Mouse (Mus musculus) hindbrain, embryonic 16.5 days (tissue): ENCODE results near the gene Adam12. TPM values are rescaled to one million over a fixed set of nuclear protein-coding genes. Genes with fewer than 3 reads are reported as not detected.
"Not testable (repeated sequence)": the region's sequence is repeated elsewhere in the genome, so short reads cannot be mapped to it uniquely, and the experiment has no call there.

Experiments
- ATAC-seq: fragments of 200-750 bp; cut with Nextera tagmentation; 2 replicates; pipeline ENCODE4 v1.8.0; 2017; ENCODE audit warnings: moderate TSS enrichment, moderate library complexity
- H3K27ac ChIP-seq: fragments of 300-500 bp; sonication (generic); 2 replicates; pipeline ENCODE4 v1.5.1; 2014; ENCODE audit warnings: low read depth, mild to moderate bottlenecking, control low read depth, low read length, moderate library complexity
- H3K27me3 ChIP-seq: fragments of 300-500 bp; sonication (generic); replicated peaks from 2 replicates; pipeline ENCODE4 v1.6.1; 2014; ENCODE audit warnings: low read length; ENCODE audit not compliant: control insufficient read depth, insufficient read depth
- H3K36me3 ChIP-seq: fragments of 300-500 bp; sonication (generic); 2 replicates; pipeline ENCODE4 v1.6.1; 2014; ENCODE audit warnings: mild to moderate bottlenecking, low read length, moderate library complexity, mixed read lengths; ENCODE audit not compliant: control insufficient read depth, insufficient read depth
- H3K4me1 ChIP-seq: fragments of 300-500 bp; sonication (generic); 2 replicates; pipeline ENCODE4 v1.6.1; 2014; ENCODE audit warnings: low read depth, low read length; ENCODE audit not compliant: control insufficient read depth, insufficient read depth
- H3K4me2 ChIP-seq: fragments of 300-500 bp; sonication (generic); 2 replicates; pipeline ENCODE4 v1.6.1; 2014; ENCODE audit warnings: mild to moderate bottlenecking, low read length, control low read depth, moderate library complexity
- H3K4me3 ChIP-seq: fragments of 300-500 bp; sonication (generic); 2 replicates; pipeline ENCODE4 v1.5.1; 2014; ENCODE audit warnings: mild to moderate bottlenecking, low read length, control low read depth, moderate library complexity
- H3K9ac ChIP-seq: fragments of 300-500 bp; sonication (generic); 2 replicates; pipeline ENCODE4 v1.6.1; 2014; ENCODE audit warnings: low read depth, mild to moderate bottlenecking, control low read depth, low read length, moderate library complexity
- H3K9me3 ChIP-seq: fragments of 300-500 bp; sonication (generic); 2 replicates; pipeline ENCODE4 v1.6.1; 2014; ENCODE audit warnings: mild to moderate bottlenecking, low read length, moderate library complexity; ENCODE audit not compliant: control insufficient read depth
- WGBS: fragments of 180-500 bp; shearing (Covaris S2); extraction: QIAGEN DNeasy Blood & Tissue Kit; methylation state at CpG from one replicate; pipeline ENCODE4 v1.1.7; 2014; 5-methylcytosine and 5-hydroxymethylcytosine counted together
- polyA plus RNA-seq: library from polyadenylated mRNA; unstranded; fragments of >200 nt; fragmentation: Nextera tagmentation; extraction: Ambion mirVana; gene quantifications from 2 replicates; pipeline ENCODE4 v1.2.1, GENCODE M21; 2015

Adam12 gene
- polyA plus RNA-seq, 1 experiment from 2014 or later: 3.3 TPM

DNA sequence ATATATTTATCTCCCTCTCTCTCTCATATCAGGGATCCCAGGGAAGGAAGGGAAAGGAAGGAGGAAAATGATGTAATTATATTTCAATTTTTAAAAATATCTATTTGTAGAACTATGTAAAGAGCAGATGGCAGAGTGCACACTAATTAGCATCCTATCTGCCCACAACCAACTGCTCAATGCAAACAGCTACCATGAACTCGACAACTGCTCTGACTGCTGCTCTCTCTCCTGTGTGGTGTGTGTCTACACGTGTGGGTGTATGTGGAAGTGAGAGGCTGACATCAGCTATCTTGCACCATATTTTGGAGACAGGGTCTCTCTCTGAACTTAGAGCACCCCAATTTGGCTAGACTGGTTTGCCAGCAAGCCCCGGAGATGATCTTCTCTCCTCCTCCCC lies 320.1 kb downstream of the Adam12 start:
- 76% methylated on average over 3 of the region's 3 CpGs for WGBS
- no peak for ATAC-seq

GRCm38 (mm10) chr7:133909833-133910375 lies 322.0 kb downstream of the Adam12 start:
- H3K4me2 ChIP-seq: no peak overlapping the region
- peaks cover 6% of the 10 kb centered on the region for H3K9me3 ChIP-seq
- no peaks in the 10 kb centered on the region for H3K27me3 ChIP-seq
- H3K27ac ChIP-seq: no peak overlapping the region
- no peak overlapping the region for H3K9ac ChIP-seq
- 75% methylated on average over 7 of the region's 7 CpGs for WGBS
- no peak overlapping the region for H3K4me3 ChIP-seq
- H3K4me1 ChIP-seq: no peaks in the 10 kb centered on the region
- no peak for ATAC-seq
- H3K36me3 ChIP-seq: no peaks in the 10 kb centered on the region; the same call in 1 of the 2 replicates

More for the DNA sequence above, 320.1 kb downstream of the Adam12 start:
- H3K4me3 ChIP-seq: no peak overlapping the region
- H3K36me3 ChIP-seq: no peaks in the 10 kb centered on the region; the same call in 1 of the 2 replicates
- no peaks in the 10 kb centered on the region; the same call in 1 of the 2 replicates for H3K9me3 ChIP-seq
- H3K9ac ChIP-seq: no peak overlapping the region
- H3K4me2 ChIP-seq: no peak overlapping the region
- no peak overlapping the region for H3K27ac ChIP-seq
- H3K4me1 ChIP-seq: no peaks in the 10 kb centered on the region
- H3K27me3 ChIP-seq: no peaks in the 10 kb centered on the region

DNA sequence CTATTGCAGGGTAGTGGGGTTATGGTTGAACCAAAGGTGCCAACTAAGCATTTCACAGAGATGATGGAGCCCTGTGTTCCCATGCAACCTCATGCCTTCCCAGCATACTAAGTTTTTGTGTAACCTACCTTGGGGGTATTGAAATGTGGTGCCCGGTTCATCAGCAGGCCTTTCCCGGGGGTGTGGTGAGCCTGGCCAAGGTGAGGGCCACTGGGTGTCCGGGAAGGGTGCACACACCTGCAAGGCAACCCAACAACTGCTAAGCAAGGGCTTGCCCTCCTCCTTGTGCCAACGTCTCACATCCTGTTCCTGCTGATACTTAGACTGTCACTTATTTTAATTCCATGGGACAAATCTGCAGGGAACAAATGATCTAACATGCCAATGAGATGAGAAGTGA lies 323.0 kb downstream of the Adam12 start:
- no peaks in the 10 kb centered on the region for H3K27me3 ChIP-seq
- no peak overlapping the region for H3K4me2 ChIP-seq
- no peak overlapping the region for H3K9ac ChIP-seq
- no peak overlapping the region for H3K27ac ChIP-seq
- peaks cover 6% of the 10 kb centered on the region; the same call in 1 of the 2 replicates for H3K9me3 ChIP-seq
- no peaks in the 10 kb centered on the region for H3K4me1 ChIP-seq
- H3K36me3 ChIP-seq: no peaks in the 10 kb centered on the region
- no peak for ATAC-seq
- no peak overlapping the region for H3K4me3 ChIP-seq
- 85% methylated on average over 4 of the region's 4 CpGs for WGBS

GRCm38 (mm10) chr7:133899391-133899790 lies 332.6 kb downstream of the Adam12 start:
- ATAC-seq: no peak
- H3K36me3 ChIP-seq: no peaks in the 10 kb centered on the region
- H3K9me3 ChIP-seq: no peaks in the 10 kb centered on the region
- H3K4me1 ChIP-seq: no peaks in the 10 kb centered on the region
- 85% methylated on average over 4 of the region's 4 CpGs for WGBS
- no peaks in the 10 kb centered on the region for H3K27me3 ChIP-seq
- H3K4me3 ChIP-seq: no peak overlapping the region
- no peak overlapping the region for H3K27ac ChIP-seq
- no peak overlapping the region for H3K9ac ChIP-seq
- no peak overlapping the region for H3K4me2 ChIP-seq

- Histone ChIP-seq H3K9me3 (no peaks in the 10 kb centered on the region), H3K9ac (no peak overlapping the region), H3K27me3 (no peaks in the 10 kb centered on the region), H3K4me3 (no peak overlapping the region), H3K4me2 (no peak overlapping the region), H3K4me1 (no peaks in the 10 kb centered on the region), H3K27ac (no peak overlapping the region), H3K36me3 (no peaks in the 10 kb centered on the region)
- 75% methylated on average over 4 of the region's 4 CpGs for WGBS
- ATAC-seq: no peak
Observed at GRCm38 (mm10) chr7:133891796-133892195, 340.1 kb downstream of the Adam12 start.

DNA sequence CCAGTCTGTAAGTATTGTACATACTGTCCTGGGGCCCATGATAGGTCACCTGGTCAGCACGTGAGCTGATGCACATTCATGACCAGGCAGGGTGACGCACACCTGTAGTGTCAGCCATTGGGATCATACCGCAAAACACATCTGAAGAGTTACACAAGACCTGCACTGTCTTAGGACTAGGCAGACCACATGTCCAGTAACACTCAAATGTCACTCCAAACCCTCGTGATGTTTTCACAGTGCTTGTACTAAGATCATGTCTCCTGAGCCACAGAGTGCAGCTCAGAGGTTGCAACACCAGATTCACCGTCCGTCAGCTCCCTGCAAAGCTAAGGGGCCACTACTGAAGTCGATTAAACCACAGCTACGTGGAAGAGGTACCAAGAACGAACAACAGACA lies 340.6 kb downstream of the Adam12 start:
- WGBS: 92% methylated on average over 9 of the region's 9 CpGs
- Histone ChIP-seq H3K36me3 (no peaks in the 10 kb centered on the region), H3K9me3 (no peaks in the 10 kb centered on the region), H3K27ac (no peak overlapping the region), H3K4me3 (no peak overlapping the region), H3K4me2 (no peak overlapping the region), H3K27me3 (no peaks in the 10 kb centered on the region), H3K4me1 (no peaks in the 10 kb centered on the region), H3K9ac (no peak overlapping the region)
- ATAC-seq: no peak

DNA sequence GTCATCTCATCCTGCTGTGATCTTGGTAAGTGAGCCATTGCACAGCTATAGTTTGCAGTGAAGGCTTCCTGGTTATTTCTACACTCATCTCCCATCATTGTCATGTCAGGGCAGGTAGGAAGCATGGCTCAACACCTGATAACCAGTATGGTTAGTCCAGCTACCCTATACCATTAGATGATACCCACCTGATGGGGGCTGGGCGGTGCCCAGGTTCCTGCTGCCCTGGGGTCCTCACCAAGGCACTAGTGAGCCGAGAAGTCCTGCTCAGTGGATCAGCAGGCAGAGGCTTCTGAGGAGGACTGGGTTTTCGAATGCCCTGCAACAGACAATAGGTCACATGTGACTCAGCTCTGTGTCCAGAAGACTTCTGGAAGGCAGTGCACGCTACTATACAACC lies 342.0 kb downstream of the Adam12 start:
- H3K4me1 ChIP-seq: no peaks in the 10 kb centered on the region
- no peaks in the 10 kb centered on the region for H3K36me3 ChIP-seq
- H3K4me3 ChIP-seq: no peak overlapping the region
- H3K27me3 ChIP-seq: no peaks in the 10 kb centered on the region
- H3K4me2 ChIP-seq: no peak overlapping the region
- no peak overlapping the region for H3K9ac ChIP-seq
- H3K27ac ChIP-seq: no peak overlapping the region
- no peaks in the 10 kb centered on the region for H3K9me3 ChIP-seq
- 93% methylated on average over 4 of the region's 4 CpGs for WGBS
- ATAC-seq: no peak

GRCm38 (mm10) chr7:133888926-133889920 lies 342.7 kb downstream of the Adam12 start:
- no peak overlapping the region for H3K27ac ChIP-seq
- ATAC-seq: no peak
- H3K36me3 ChIP-seq: no peaks in the 10 kb centered on the region
- H3K4me3 ChIP-seq: no peak overlapping the region
- no peaks in the 10 kb centered on the region for H3K27me3 ChIP-seq
- H3K4me1 ChIP-seq: no peaks in the 10 kb centered on the region
- WGBS: 83% methylated on average over 19 of the region's 19 CpGs
- H3K9ac ChIP-seq: no peak overlapping the region
- no peak overlapping the region for H3K4me2 ChIP-seq
- no peaks in the 10 kb centered on the region for H3K9me3 ChIP-seq

DNA sequence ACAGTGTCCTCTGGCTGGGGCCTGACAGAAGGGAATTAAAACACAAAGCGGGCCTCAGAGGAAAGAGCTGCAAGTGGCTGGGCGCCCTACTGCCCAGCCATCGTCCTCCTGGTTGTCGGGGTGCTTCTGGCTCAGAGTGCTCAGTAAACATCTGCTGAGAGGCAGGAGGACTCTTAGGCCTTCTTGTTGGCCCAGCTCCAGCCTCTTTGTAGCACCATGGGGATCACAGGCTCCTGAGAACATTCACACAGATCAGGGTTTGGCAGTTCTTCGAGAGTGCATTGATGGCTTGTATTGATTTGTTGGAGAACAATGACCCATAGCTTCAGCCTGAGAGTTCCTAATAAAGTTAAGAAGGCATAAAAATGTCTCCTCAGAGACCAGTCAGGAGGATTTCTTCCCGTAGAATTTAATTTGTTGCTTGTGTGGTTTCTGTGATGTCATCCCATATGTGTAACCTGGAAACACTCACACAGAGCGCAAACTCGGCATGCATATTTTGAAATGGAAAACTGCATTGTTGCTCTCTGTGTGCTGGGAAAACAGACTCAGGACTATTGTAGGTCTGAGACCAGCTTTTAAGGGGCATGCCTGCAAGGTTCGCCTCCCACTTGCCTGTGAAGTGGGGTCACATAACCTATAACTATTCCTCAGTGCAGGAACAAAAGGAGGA lies 347.1 kb downstream of the Adam12 start:
- 53% methylated on average over 4 of the region's 9 CpGs for WGBS

More for the DNA sequence above, 347.1 kb downstream of the Adam12 start:
- not testable (repeated sequence) for H3K27me3 ChIP-seq, H3K4me3 ChIP-seq, H3K9ac ChIP-seq, H3K27ac ChIP-seq, H3K9me3 ChIP-seq, ATAC-seq, H3K4me1 ChIP-seq, H3K4me2 ChIP-seq, H3K36me3 ChIP-seq
